Mouse (Mus musculus): ENCODE measurements around the gene Neurl1a.

Gene Neurl1a

DNA sequence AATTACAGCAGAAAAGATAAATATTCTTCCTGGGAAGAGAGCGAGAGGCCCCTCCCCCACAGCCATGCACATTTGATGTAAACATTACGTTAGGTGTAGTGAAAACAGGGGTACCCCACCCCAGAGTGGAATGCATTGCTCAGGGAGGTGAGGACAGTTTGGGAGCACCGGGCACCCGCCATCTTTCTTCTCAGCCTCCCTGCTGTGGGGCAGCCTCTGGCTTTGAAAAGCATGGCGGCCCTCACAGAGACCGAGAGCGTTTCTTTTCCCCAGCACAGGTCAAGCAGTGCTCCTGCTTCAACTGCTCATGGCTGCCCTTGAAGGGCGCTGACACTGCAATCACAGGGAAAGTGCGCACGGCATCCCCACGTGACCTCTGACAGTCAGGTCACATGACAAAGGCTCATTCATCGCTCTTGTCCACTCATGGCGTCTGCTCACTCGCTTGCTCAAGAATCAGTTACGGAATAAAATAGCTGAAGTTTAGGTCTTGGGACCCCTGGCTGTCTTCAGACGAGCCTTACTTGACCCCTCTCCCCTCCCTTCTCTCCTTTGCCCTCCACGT is 108.3 kb downstream of the Neurl1a start:
- no peak for DNase-seq (ENCODE audit: low read depth)

DNA sequence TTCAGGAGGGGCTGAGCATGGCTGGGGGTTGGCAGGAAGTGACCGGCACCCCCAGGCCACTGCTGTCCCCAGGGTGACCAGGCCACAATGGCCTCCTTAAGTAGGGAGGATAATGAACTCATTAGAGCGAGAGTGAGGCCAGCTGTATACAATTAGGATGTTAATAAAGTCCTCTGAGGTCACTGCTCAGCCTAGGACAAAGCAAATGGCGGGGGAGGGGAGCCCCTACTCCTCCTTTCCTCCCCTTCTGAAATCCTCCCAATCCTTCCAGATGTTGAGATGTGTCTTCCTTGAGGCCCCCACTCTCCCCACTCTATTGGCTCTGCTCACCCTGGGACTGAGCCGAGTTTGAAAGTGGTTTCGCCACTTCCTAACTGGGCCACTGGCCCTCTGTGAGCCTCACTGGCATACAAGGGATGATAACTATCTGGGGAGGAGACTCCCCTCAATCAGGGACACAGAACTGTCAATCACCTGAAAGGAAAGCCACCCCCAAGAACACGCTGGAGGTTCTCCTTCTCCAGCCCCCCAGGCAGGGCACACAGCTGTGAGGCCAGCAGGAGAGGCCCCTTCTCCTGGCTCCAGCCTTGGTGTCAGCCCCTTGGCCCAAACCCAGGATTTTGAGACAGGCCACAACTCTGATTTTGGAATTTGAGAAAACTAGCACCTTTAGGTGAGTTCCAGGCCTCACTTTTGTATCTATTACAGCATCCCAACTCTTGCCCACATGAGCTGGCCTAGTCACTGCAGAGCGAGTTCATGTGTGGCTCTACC is 112.9 kb downstream of the Neurl1a start:
- no peak for DNase-seq (ENCODE audit: low read depth)

DNA sequence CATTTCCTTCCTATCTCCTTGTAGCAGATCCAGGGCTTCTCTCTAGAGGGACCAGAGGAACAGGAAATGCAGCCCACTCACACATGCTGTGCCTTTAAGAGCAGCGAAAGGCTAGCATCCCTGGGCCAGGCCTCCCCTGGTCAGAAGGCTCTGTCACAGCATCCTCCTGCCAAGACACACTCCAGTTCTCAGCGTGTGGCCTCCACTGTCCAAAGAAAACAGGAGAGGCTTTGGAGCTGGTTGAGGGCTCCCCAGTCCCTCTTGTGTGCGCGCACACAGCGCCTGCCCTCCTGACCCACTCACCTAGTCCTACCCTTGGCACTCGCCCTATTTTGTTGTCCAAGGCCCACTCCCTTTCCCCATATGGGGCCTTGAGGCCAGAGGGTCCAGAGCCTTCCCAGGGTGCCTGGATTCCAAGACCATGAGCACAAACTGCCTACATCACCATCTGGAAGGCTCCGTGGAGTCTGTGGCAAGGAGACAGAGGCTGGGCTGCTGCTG is 113.9 kb downstream of the Neurl1a start:
- no peak for DNase-seq (ENCODE audit: low read depth)

DNA sequence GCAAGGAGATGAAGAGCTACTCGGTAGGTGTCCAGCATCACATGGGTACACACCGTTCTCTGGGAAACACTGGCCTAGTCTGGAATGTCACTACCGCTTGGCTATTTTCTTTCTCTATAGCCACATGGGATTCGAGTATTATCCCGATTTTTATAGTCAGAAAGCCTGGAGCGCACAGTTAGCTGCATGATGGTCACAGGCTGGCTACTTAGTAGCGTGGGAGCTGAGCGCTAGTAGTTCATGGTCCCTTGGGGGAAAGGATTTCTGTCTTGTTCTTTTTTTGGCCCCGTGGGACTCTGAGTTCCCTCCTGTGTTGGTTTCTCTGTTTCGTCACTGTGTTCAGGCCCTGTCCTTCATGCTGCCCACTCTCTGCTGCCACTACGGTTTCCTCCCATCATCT is 119.5 kb downstream of the Neurl1a start:
- no peak for DNase-seq (ENCODE audit: low read depth)

DNA sequence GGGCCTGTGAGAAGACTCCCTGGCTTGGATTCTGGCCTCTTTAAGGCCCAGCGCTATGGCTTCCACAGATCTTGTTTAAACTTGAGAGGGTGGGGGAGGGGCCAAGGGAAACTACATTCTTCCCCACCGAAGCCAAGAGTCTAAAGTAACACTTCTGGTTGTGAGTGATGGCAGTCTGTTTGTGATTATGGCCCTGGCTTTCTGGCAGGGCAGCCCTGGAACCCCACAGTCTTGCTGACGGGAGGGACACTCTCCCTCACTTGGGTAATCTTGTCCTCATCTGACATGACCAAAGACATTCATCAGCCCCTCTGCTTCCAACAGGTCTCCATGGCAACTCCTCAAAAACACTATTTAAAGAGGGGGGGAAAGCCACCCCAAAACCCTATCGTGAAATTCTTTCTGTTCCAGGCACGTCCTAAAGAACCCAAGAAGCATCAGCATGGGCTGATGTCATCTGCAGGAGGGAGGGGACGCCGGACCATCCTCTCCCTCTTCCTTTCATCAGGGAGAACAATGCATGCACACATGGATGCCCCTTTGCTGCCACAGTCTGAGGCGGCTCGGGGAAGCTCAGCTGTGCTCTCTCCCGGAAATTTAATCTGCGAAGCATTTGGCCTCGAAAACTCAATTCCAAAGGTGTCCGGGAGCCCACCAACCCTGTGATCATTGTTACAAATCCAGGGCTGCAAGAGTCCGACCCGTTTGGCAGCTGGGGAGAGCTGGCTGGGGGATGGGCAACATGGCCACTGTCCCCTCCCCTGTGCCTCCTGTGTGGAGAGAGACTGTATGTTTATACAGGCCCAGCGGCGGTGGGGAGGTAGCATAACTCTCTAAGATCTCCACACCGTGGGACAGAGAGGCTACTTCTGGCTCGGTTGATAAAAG is 122.9 kb downstream of the Neurl1a start:
- DNase-seq (ENCODE audit: low read depth), result no peak

DNA sequence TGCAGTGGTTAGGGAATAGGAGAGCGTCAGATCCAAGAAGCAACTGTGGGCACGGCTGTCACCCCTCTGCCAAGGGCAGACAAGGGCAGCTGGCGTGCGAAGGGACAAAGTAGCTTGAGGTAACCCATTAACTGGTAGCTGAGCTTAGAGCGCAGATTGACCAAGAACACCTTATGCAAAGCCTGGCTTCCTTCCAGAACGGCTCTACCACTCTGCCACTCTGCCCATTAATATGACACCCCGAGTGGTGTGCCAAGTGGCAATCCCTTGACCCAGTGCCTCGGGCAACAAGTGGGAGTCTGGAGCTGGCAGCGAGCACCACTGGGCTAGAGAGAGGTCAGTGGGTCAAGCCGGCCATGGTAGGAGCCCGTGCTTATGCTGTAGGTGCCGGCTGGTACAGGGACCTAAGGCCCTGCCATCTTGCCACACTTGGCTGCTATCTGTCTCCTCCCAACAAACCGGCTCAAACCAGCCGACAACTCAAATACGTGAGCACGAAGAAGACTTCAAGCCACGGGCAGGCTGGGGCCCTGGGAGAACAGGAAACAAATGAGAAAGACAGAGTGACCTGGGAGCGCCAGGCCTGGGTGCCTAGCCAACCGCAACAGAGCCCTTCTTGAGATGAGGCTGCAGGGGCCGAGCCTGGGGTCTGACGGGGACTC is 123.7 kb downstream of the Neurl1a start:
- DNase-seq (ENCODE audit: low read depth), result no peak

DNA sequence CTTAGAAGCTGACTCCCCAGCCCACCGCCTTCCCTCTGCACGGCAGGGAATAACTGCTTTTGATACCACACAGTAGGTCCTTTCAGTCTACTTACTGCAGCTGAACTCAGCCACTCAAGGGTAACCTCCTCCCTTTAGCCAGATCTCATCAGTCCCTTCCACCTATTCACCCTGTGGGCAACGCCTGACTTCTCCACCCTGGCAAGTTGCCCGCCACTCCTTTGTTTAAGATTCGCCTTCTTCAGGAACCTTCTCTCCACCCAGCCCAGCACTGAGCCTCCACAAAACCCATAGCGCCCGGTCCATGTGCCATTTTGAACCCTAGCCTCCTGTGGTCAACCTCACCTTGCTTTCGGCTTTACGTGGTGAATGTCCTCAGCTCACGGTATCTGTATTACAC is 124.5 kb downstream of the Neurl1a start:
- no peak for DNase-seq (ENCODE audit: low read depth)

DNA sequence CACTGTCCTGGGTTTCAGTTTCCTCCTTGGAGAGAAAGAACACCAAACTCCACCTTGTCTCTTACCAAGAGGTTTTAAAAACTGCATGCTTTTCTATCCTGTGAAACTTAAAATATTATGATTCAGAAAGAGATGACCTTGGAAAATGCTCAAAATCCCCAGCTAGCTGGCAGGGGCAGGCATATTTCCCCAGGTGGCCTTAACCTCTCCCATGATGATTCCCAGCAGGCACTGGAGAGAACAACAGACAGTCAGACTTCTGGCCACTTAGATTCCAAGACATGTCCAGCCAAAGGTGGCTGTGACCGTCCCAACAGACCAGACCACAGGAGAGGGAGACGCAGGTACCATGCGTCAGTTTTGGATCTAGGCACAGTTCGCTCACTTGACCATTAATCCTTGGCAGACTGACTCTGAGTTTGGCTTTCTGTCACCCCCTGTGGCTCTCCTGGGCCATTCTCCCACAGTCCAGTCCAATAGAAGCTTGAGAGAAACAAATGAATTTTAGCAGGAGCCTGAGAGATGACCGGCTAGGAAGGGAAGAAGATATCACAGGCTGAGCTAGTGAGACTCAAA is 125.6 kb downstream of the Neurl1a start:
- no peak for DNase-seq (ENCODE audit: low read depth)

DNA sequence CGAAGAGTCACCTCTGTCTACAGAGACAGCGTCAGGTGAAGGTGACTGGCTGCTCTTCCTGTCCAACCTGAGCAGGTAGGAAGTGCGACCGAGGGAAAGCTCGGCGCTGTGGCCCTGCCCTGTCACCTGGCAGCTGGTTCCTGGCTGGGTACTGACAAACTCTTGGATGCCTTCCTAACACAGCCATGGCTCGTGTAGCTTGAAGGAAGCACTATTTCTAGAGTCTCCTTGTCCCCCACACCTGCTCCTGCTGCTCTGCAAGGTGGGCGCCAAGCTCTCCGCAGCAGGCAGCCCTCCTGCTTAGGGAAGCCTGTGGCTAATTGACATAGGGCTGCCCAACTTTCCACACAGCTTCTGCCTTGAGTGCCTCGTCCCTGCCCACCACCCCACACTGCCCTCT is 126.8 kb downstream of the Neurl1a start:
- DNase-seq (ENCODE audit: low read depth), result no peak

DNA sequence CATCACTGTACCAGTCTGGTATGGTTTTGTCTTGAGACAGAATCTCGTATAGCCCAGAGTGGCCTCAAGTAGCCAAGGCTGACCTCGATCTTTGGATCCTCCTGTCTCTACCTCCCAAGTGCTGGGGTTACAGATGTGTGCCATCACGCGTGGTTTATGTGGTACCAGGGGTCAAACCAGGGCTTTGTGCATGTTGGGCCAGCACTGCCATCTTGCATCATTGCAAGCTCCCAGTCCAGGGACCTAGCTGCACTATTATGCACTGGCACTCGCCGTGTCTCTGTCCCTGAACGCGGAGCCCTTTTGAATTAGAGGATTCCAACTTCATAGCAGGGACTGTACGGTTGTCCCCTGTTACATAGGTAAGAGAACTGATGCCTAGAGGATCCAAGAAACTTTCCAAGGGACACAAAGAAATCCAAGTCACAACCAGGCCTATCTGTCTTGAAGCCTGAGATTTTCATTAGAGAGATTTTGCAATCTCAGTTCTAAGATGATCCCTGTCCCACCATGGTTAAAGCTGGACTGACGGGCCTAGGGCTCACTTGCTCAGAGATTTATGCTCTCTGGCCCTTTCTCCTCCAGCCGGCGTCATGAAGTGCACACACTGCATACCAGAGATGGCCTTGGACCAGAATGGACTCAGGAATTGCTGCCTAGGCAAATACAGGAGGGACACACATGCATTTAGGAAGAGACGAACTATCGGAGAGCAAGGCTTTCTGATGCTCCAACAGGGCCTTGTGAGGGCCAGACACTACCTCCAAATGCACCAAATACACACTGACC is 127.7 kb downstream of the Neurl1a start:
- no peak for DNase-seq (ENCODE audit: low read depth)

DNA sequence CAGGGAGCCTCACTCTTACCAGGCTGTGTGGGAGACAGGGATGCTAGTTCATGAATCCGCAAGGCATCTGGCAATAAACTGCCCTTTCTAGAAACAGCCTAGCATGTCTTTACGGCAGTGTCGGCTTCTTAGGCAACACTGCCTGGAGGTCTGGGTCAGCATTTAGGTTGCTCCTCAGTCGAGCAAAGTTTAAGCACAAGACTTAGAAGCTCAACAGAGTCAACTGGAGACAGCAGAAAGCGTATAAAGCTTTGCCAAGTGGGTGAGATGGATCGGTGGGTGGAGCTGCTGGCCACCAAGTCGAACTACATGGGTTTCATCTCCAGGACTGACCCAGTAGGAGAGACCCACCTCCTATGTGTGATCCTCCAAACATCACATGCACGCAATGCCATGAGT is 128.3 kb downstream of the Neurl1a start:
- DNase-seq (ENCODE audit: low read depth), result no peak
